Mouse (Mus musculus) adrenal gland, postnatal 10 days (tissue): ENCODE measurements at regions not wholly inside any gene's neighbourhood (a gene's known extent, or its start where the extent isn't known, plus 50 kb on each side); places are given as distances from the start of the nearest gene placed in this dataset.

ENCODE experiments used
- DNase-seq: peaks from one replicate; pipeline ENCODE4 v3.0.0; 2021; ENCODE audit warnings: mixed read lengths

DNA sequence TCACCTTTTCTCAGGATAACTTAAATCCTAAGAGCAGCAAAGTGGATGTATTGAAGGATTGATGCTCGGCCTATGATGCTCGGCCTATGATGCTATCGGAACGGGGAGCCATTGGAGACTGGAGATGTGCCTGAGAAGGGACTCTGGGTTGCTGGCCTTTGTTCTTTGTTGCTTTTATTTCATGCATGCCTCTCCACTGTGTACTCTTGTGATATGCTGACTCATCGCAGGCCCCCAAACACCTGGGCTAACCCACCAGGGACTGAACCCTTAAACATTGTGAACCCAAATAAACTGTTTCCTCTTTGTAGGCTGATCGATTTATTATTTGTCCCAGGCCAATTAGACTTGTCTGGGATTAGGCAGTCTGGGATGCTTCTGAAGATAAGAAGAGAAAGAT is 61.9 kb downstream of the Pdcl3 start:
- no peak for DNase-seq

DNA sequence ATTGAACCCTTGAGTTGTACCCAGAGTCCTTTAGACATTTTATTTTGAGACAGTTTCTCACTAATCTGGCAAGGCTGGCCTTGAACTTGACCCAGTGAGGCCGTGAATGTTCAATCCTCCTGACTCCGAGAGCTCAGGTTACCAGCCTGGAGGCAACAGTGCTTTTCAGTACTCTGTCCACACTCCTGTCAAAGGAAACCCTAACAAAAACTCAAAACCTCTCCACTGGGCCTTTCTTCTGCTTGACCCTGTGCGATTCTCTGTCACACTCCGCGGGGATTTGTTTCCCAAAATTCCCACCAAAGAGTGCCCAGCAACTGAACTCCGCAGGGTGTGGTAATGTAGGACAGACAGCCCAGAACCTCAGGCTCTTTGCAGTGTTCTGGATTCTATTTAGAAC is 71.9 kb downstream of the Pdcl3 start:
- no peak for DNase-seq

DNA sequence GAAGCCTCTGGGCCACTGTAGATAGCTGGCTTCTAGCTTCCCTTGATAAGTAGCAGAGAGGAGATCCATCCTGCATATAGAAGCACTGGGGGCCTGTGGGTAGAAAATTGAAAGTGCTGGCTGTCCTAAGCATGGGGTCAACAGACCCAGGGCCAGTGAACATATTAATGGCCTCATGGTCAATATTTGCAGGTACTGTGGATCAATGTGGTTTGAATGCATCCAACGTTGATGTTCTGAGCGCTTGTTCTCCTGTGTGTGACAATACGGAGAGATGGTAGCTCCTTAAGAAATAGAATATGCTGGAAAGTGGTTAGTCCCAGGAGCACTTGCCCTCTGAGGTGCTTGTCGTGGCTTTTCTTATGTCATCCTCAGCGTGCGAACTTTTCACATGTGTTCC is 77.1 kb downstream of the Pdcl3 start:
- DNase-seq: no peak

DNA sequence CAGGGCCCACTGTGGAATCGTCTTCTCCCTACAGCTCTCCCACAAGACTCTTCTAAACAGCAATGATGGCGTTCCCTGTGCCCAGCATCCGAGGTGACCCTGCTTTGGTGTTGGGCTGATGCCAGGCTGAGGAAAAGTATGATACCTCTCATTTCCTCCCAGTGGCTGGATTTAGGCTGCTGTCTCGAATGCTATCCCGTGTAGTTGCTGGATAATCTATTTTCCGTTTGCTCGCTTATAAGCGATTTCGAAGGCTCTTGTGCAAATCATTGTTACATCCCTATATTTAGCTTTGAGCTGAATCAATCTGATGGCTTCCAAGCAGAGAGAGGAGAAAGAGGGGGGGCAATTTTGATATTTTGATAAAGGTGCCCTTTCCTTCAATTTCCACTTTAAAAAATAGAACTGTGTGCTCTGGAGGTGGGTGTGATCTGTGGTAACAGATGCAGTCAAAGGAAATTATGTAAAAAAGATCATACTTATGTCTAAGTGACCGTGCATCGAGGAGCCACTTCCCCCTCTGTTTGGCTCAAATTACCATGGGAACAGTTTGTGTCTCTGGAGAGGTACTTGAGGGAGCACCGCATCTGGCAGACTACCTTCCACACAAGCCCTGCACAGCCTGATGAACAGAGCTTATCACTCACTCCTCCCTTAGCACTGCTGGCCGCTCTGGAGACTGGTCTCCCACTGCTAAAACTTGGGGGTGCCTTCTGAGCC is 78.4 kb downstream of the Pdcl3 start:
- no peak for DNase-seq

DNA sequence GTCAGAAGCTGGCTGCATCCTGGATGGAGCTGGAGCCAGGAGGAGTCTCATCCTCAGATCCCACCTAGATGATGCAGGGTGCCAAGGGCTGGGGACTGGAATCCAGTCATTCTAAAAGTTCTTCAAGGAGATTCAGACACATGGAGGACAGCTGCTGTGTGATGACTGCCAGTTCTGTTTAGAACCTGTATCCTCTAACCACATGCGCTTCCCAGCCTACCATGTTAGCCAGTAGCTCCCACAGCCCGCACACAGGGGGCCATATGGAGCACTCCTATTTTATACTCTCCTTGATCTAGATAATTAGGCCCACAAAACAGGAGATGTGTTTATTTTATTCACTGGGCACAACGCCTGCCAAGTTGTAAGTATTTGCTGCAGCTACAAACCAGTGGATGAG is 79.4 kb downstream of the Pdcl3 start:
- no peak for DNase-seq

DNA sequence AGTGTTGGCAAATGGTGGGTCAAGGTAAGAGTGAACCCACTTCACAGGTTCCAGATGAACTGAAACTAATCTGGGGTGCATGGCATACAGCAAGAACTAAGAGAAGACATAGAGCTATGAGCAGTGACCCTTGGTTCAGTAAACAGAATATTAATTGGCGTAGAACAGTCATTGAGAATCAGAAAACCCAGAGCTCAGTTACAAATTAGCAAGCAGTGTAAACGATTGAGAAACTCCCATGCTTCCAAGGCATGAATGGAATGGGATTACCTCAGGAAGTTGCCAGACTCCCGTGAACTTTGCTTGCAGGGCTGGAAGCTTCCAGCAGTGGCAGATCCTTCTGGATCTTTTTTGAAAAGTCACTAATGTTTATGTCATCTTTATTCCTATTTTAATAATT is 82.5 kb downstream of the Pdcl3 start:
- DNase-seq: peak; percentile 10

DNA sequence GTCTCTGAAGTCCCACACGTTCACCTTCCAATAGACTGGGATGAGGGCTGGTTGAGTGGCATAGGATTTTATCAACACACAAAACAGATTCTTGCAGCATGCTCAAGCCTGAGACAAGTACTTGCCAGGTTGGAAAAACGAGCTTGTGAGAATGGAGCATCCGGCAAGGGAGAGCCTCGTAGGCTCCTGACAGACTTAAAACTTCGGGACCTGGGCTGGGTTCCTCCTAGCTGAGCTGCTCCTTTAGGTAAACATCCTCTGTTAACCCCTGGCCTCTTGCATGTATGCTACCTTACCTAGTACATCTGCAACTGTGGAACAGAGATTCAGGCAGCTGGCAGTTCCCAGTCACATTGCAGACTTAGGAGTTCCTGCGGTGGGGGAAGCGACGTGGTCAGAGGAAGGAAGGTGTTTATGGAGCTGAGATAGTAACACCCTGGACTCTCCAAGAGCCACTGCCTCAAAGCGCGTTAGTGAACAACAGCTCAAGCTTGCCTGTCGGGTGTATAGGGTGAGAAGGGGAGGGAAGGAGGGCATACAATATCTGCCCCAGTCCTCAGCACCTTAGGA is 83.8 kb downstream of the Pdcl3 start:
- DNase-seq: no peak

DNA sequence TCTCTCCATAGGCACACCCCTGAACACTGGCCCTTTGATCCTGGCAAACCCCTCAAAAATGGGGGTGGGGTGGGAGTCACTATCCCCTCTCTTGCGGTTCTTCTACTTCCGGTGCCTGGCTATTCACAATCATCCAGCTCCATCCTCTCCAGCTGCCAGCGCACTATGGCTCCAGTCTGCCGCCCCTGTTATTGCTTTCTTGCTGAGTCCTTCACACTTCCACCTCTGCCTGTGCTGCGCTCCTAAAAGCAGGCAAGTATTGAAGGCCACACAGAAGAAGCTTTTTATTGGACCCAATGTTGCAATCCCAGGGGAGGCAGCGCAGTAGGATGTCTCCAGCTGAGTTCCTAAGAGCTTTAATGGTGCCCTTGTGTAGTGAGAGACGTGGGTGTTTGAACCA is 84.3 kb downstream of the Pdcl3 start:
- DNase-seq: no peak

DNA sequence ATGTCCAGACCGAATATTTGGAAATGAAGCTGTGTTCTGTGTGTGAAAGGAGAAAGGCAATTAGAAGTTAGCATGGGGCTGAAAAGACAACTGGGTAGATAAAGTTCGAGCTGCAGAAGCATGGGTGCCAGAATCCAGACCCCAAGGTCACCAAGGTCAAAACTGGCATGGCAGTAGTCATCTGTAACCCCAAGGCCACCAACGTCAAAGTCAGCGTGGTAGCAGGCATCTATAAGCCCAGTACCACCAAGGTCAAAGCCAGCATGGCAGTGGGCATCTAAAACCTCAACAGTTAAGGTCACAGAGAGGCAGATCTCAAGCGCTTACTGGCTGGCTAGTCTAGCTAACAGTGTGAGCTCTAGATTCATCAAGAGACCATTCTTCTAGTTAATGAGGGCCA is 90.6 kb downstream of the Pdcl3 start:
- no peak for DNase-seq

DNA sequence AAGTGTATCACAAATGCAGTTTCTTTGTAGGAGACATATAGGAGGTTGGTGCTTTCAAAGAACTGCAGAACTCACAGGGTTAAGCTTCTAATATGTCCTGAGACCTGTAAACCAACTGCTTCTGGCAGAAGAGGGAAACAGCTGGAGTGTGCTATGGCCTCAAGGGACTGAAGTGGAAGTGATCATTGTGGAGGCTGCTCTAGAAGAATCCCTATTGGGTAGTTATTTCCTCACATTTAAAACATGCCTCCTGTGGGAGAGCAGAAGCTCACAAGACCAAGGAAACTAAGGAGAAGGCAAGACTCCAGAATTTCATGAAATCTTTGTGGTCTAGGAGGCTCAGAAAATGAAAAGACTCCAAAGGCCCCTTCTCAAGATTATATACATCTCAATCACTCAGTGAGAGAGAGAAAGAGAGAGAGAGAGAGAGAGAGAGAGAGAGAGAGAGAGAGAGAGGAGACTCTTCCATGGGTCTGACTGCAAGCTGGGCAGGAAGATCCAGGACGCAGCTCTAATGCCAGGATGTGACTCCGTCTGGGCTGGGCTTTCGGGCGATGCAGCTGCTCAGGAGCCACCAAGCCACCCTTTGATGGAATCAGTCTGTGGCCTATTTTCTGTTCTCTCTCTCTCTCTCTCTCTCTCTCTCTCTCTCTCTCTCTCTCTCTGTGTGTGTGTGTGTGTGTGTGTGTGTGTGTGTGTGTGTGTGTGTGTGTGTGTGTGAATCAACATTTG is 93.3 kb downstream of the Pdcl3 start:
- no peak for DNase-seq

DNA sequence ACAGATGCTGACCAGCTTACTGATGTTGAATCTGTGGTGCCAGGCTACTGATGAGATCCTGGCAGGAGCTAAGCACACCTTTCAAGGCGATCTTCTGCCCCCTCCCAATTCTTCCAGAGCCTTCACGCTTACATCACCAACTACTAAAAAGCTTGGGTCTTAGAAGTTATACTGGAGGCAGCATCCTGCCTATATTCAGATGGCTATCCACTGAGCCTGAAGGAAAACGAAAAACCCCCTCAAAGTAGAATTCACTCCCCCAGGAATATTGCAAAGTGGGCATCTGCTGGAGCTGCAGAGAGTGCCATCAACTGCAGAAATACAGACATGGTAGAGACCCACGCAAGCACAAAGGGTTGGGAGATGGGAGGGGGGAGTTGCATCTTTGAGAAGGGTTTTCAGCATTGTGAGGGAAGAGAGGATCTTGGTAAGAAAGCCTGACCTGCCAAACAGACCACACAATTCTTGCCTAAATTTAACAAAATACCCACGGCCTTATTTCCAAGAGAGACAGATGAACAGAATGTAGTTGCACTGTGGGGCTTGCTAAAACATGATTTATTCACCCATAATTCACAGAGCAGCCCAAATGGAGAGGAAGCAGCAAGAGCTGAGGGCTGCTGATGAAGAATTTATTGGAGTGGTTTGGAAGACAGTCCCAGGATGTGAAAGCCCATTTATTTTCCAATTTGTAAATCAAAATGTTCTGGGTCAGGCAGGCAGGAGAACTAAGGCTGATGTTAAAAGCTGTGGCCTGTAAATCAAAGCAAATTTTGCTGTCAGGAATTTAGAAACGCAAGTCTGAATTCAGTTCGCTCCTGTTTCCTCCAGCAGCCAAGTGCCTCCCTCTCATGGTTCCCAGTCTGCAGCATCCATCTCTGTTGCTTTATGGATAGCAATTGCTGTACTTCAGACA is 98.8 kb downstream of the Pdcl3 start:
- no peak for DNase-seq

DNA sequence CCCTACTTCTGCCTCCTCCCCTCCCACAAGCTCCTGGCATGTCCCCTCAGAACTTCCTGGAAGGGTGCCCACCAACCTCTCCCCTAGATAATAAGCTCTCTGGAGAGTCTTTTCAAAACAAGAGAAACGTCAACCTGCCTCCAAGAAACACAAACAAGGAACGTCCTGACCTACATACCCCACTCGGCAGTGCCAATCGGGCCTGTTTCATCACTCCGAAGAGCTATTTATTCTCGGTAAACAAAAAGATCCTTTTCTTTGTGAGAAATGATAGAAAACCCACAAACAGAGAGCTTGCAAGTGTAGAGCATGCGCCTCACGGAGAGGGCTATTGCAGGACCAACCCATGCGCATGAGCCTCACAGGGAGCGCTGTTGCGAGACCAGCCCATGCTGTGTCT is 100.9 kb downstream of the Pdcl3 start:
- peak; percentile 72 for DNase-seq

DNA sequence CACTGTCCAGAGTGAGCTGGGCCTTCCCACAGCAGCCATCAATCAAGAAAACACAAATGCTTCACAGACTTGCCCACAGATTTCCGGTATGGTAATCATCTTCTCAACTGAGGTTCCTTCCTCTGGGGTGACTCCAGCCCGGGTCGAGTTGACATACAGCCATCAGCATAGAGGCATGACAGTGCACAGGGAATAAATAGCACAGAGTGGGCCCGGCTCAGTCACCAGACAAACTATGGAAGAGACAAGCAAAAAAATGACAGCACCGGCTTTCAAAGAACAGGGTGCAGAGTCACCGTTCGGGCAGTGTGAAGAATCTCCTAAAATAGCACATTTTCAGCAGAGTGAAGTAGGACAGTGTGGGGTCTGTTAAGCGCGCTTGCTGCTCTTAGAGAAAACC is 103.7 kb upstream of the Npas2 start:
- DNase-seq: no peak

DNA sequence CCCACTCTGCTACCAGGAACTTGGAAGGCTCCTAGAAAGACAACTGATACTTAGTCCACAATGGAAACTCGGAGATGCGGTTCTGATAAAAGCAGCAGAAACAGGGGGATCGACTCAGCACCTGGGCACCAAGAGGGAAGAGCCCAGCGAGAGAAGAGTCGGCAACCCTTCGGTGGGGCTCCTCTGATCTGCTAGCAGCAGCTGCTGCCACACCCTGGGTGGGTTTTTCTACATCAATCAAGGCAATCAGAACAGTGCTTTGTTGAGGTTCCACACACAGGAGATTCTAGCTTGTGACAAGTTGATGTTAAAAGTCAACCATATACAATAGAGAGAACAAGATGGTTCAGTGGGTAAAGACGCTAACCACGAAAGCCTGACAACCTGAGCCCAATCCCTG is 102.4 kb upstream of the Npas2 start:
- no peak for DNase-seq

DNA sequence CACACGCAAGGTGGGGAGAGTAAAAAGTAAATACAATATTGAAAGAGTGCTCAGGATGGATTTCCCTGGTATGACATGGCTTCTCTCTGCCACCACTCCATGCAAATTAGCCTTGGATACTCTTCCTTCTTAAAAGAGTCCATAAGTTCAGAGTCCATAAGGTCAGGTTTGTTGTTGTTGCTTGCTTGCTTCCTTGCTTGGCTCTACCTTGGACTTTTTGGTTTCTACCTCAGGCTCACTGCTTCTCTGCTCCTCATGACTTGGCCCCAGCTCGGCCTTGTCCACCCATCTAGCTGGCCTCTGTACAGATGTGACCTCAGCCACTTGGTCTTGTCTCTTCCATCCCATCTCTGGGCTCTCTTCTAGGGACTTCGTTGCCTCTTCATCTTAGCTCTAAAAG is 101.9 kb upstream of the Npas2 start:
- no peak for DNase-seq

DNA sequence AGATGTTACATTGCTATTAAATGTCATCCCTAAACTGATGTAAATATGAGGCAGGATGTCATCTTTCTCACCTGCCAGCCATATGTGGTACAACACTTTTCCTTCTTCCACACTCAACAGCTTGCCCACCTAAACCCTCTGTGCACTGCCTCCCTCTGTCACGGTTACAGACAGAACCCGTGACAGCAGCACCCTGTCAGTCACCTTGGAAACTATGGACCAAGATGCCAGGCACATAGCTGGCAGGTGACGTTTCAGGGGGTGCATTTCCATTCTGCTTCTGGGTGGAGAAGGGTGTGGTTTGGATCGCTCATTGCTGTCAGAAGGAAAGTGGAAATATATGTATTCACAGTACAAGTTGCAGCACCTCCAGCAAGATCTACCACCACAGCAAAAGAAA is 100.2 kb upstream of the Npas2 start:
- DNase-seq: no peak

DNA sequence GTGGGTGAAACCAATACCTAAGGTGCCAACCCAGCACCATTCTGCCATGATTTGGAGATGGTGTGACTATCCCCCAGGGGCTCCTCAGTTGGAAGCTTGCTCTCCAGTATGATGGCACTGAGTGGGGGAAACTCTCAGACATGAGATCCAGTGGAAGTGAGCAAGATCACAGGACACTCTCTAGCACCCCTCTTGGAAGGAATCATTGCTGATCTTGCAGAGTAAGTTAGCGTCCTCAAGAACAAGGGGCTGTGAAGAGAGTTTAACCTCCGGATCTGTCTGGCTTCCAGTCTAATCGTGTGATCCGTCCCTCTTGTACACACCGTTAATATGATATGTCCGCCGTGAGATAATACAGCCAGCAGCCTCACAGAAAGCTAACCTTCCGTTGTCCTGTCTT is 99.5 kb upstream of the Npas2 start:
- DNase-seq: no peak

DNA sequence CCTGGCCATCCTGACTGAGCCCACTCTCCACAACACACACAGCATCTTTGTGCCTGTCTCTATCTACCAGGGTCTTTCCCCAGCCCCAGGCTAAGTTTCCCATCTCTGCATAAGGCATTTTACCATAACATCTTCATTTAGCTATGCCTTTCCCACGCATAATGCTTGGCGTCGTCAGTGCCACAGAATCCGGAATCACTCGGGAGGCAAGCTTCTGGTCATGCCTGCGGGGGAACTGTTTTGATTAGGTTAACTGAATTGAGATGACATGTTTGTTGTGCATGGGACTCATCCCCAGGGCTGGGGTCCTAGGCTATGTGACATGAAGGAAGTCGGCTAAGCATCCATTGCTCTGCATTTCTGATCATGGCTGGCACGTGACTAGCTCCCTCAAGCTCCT is 97.6 kb upstream of the Npas2 start:
- no peak for DNase-seq

DNA sequence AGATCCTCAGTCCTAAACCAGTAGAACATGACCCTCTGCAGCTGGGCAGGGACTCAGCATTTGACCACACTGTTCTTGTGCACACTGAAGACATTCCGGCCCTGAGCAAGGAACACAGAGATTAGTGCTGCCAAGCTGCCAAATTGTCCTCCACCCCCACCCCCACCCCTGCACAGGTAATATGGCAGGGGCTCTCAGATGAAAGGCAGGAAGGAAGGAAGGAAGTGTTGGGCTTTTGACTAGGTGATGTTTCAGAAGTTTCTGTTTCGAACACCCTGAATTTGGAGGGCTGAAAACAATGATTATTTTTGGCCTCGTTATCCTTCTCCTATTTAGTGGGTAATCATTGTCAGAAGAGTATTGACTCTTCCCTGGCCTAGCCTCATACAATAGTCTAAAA is 96.8 kb upstream of the Npas2 start:
- no peak for DNase-seq

DNA sequence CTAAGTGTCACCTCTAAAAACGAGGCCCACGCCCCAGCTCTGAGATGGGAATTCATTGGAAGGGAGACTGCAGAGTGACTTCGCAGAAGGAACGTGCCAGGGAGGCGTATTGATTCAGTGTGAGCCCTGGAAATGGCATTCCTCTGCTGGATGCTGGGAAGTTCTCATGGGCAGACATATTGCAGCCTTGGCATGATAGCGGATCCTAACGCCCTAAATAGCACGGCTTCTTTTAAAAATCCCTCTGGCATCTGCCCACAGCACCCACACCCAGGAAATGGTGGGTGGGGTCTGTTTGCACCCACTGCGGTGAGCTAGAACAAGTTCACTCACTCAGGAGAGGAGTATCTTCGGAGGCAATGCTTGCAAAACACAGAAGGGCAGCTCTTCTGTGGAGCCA is 96.0 kb upstream of the Npas2 start:
- no peak for DNase-seq

DNA sequence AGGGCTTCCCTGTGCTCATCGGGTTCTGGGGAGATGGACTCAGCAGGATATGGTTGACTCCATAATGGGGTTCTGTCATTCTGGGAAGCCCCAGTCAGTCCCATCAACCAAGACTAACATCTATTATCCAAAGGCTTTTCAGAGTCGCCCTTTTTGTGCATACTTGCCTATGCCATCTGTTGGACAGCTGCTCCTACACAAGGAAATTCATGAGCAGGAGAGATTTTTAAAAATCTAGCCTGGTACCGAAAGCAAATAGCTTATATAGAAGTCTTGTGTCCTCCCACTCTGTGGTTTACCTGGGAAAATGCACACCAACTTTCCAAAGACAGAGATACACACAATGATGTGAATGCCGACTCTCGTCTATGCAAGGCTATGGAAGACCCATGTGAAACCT is 95.4 kb upstream of the Npas2 start:
- no peak for DNase-seq

DNA sequence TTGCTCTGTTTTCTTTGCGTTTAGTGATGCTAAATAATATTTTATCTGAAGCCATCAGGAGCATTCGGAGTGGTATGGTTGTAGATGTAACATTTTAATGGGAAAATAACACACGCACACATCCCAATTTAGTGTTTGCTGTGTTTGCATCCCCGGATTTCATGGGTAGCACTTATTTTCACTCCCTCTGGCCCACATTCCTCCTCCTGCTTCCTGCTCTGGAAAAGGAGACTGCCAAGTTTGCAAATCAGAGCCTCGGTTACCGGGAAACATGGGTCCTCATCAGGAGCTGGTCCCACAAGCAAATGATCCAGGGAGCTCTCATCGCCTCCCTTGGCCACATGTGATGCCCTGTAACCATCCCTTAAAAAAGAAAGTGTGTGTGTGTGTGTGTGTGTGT is 94.3 kb upstream of the Npas2 start:
- DNase-seq: no peak

DNA sequence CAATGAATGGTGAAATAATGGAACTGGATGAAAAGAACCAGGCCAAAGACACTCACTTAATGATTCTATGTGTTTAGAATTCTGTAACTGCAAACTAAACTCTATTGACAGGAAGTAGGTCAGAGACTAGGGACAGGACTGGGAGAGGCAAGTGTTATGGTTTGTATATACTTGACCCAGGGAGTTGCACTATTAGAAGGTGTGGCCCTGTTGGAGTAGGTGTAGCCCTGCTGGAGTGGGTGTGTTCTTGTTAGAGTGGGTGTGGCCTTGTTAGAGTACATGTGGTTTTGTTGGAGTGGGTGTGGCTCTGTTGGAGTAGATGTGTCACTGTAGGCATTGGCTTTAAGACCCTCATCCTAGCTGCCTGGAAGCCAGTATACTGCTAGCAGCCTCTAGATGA is 93.0 kb upstream of the Npas2 start:
- DNase-seq: no peak
